Mouse (Mus musculus) E14TG2a.4 (cell line): ENCODE measurements at regions not wholly inside any gene's neighbourhood (a gene's known extent, or its start where the extent isn't known, plus 50 kb on each side); places are given as distances from the start of the nearest gene placed in this dataset.

Experiments
- CTCF ChIP-seq: conservative IDR thresholded peaks from 2 replicates; pipeline ENCODE4 v1.5.1; 2014; ENCODE audit warnings: low read length
- POU5F1 ChIP-seq: IDR thresholded peaks from 2 replicates; pipeline ENCODE4 v1.6.1; 2014; ENCODE audit warnings: low read length, borderline replicate concordance

- TF ChIP-seq CTCF (no peak), POU5F1 (no peak)
Measured at GRCm38 (mm10) chr10:122519981-122520380, 71.7 kb downstream of the Avpr1a start.
